Mouse (Mus musculus) left cerebral cortex, adult 2 months (tissue): Measurements from ENCODE around the gene Slc25a33. TPM values are rescaled to one million over a fixed set of nuclear protein-coding genes. Genes with fewer than 3 reads are reported as not detected.

Experiments used
- DNase-seq, 2 experiments: peaks; one replicate each; pipeline ENCODE4 v3.0.0; 2021 to 2022; ENCODE audit warnings: low spot score in 2 of 2, mixed read lengths in 1 of 2; ENCODE audit errors: extremely low spot score in 1 of 2
- H3K27ac ChIP-seq: fragments of 200-600 bp; 2 replicates; pipeline ENCODE4 v1.8.1; 2022
- H3K4me3 ChIP-seq: fragments of 200-600 bp; 2 replicates; pipeline ENCODE4 v1.8.1; 2022
- CTCF ChIP-seq: fragments of 200-600 bp; IDR thresholded peaks from 2 replicates; pipeline ENCODE4 v1.8.1; 2022; ENCODE audit warnings: antibody characterized with exemption, mild to moderate bottlenecking, moderate library complexity
- intact Hi-C: fragments of 180-260 bp; cut with DNase I; formaldehyde crosslinking; loops from one replicate; pipeline ENCODE4 v1.15.1; 2025
- total RNA-seq, 2 experiments: library from RNA; stranded (reverse); gene quantifications; 2 replicates each; pipeline ENCODE4 v1.2.3; 2021

The Slc25a33 gene
- total RNA-seq, 2 experiments from 2014 or later, result 25.9 to 30.2 TPM

DNA sequence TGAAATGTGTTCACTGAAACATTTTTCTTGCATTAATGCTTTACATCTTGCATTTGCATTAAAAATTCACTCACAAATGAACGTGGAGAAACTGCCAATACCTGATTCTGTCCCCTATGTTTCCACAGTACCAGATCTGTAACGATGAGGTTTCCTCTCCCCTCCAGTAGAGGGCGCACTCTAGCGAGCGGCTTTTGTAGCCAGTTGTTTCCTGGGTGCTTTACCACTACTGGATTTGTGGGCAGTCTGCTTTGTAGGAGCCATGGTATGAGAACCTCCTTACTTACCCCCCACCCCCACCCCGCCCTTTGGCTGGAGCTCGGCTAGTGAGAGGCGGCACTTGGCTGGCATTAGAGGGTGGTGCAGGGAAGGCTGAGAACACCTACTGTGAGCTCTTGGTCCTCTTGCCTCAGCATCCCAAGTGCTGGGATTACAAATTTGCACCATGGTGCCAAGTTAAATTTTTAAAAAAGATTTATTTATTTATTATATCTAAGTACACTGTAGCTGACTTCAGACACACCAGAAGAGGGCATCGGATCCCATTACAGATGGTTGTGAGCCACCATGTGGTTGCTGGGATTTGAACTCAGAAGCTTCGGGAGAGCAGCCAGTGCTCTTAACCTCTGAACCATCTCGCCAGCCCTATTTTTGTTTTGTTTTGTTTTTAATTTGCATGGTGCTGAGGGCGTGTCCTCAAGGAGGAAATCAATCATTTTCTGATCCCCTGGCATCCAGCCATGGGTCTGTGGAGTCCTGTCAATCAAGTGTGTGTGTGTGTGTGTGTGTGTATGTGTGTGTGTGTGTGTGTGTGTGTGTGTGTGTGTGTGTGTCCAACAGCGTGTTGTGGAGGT, 19.3 kb upstream of the Slc25a33 start:
- intact Hi-C loops, result loop anchor here (2.0 kb wide), 1 partner anchor 41 kb away; no protein-coding TSS in a partner anchor
- Histone ChIP-seq H3K27ac (no peak overlapping the region), H3K4me3 (no peak overlapping the region)
- peak; percentile 70 for TF ChIP-seq CTCF
- peak in 1 of 2 experiments; percentile 46 for DNase-seq

DNA sequence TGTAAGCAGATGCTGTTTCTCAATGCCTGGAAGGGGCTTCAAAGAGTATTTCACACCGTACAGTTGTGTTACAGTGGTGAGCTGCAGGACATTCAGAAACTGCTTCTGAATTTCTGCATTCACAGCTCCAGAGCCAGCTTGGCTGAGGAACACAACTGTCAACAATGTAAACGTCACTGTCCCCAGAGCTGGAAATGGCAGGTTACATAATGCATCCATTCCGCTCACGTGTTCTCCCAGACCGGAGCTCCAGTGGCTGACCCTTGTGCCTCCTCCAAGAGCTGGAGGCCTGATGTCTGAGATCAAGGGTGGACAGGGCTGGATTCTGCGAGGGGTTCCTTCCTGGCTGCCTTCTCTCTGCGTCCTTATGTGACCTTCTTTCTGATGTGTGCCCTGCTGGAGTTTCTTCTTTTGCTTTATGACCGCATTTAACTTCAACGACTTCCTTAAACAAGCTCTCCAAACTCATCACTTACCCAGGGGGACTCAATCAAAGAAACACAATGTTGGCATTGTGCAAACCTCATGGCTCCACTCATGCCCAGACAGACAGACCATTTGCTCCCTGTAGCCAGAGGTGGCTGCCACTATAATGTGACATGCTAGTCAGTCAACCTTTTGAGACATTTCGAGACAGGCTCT, 18.2 kb upstream of the Slc25a33 start:
- no peak for TF ChIP-seq CTCF
- no peak overlapping the region for H3K4me3 ChIP-seq
- DNase-seq, result no peak
- peak overlapping the region; percentile 72 for H3K27ac ChIP-seq
- intact Hi-C loops, result loop anchor here (1.0 to 2.0 kb wide), 2 partner anchors 18 to 39 kb away; partner anchors contain the start of gene Slc25a33

DNA sequence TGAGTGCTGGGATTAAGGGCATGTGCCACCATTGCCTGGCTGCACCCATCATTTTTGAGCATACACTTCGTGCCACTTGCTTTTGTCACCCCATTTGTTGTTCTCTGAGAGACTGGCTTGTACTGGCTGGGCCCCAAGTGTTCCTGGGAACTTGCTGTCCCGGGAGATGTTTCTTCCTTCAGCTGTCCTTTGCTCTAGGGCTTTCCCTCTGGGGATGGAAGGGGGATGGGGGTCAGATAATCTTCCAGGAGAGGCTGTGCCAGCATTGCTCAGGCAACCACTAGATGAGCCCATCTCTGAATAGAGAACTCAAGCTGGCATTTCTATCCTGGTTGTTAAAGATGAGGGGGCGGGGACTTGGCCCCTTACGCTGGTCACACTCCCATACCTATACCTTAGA, 17.4 kb upstream of the Slc25a33 start:
- DNase-seq, result no peak
- no peak for TF ChIP-seq CTCF
- no peak overlapping the region for H3K4me3 ChIP-seq
- peak overlapping the region; percentile 72; the same call in 1 of the 2 replicates for H3K27ac ChIP-seq
- intact Hi-C loops, result no loop called here

DNA sequence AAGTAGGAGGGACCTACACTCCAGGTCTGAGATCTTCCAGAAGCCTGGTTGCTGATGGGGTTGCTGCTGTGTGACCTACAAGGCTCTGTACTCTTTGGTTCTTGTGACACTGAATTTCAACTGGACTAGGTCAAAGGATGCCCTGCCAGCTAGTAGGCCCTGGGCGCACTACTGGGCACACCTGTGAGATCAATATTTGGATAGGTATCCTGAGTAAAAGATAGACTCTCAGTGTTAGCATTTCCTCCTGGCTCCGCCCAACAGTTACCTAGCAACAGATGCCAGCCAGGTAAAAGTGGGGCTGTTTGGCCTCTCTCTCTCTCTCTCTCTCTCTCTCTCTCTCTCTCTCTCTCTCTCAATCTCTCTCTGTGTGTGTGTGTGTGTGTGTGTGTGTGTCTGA, 16.9 kb upstream of the Slc25a33 start:
- no peak overlapping the region for H3K27ac ChIP-seq
- no peak for TF ChIP-seq CTCF
- H3K4me3 ChIP-seq, result no peak overlapping the region
- DNase-seq, result no peak
- intact Hi-C loops, result no loop called here

DNA sequence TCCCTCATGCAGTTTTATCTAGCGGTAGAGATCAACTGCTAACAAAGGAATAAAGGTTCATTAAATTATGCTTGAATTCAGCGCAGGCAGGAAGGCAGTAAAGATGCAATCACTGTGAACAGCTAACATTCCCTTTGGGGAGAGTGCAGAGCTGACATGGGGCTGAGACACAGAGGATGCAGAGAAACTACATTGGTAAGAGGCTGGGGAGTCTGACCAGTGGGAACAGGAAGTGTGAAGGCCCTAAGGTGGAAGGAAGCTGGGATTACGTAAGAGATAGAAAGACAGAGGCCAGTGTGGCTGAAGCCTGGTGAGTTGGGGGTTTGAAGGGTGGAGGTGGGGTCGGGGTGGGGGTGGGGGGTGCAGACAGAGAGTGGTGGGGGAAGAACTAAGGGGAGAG, 16.5 kb upstream of the Slc25a33 start:
- TF ChIP-seq CTCF, result no peak
- H3K4me3 ChIP-seq, result no peak overlapping the region
- H3K27ac ChIP-seq, result no peak overlapping the region
- DNase-seq, result no peak
- intact Hi-C loops, result no loop called here

DNA sequence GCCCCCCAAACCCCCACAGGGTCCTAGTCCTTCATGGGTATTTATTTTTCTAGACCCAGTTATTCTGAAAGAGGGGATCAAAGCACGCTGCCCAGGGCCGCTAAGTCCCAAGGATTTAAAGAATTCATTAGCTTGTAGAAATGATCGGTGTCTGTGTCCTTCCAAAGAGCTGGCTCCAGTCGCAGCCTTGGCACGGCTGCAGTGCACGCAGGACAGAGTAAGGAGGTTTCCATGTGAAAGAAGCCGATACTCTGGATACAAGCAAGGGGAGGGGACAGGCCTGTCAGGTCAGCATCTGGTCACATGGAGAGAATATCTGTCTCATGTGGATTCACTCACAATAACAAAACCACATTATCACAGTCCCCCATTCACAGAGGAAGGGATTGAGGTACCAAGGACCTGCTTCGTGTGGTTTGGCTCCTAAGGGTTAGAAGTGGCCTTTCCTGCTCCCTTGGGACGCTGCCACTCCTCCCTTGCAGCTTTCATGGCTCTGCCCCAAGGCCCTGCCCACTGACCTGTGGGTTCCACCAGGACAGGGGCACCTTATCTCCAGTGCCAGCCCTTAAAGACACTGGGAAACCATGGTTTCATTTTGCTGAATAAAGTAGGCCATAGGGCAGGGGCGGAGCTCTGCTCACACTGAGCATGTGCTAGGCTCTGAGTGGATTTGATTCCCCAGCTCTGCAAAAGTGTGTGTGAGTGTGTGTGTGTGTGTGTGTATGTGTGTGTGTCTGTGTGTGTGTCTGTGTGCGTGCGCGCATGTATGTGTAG, 15.5 kb upstream of the Slc25a33 start:
- no peak for TF ChIP-seq CTCF
- H3K27ac ChIP-seq, result no peak overlapping the region
- H3K4me3 ChIP-seq, result no peak overlapping the region
- DNase-seq, result no peak
- intact Hi-C loops, result no loop called here

DNA sequence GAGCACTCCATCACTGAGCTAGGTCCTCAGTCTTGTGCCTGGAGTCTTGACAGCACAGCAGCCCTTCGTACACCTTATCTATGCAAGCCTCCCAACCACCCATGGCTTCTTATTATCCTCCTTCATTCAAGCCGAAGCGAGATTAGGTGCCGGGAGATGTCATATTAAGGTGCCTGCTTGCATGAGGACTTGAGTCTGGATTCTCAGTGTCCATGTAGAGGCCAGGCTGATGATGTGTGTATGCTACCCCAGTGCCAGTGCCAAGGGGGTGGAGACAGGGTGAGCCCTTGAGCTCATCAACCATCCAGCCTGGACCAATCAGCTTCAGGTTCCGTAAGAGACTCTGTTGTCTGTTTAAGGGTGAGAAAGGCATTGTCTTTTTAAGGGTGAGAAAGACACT, 10.8 kb upstream of the Slc25a33 start:
- no peak overlapping the region for H3K27ac ChIP-seq
- intact Hi-C loops, result no loop called here
- no peak for DNase-seq
- H3K4me3 ChIP-seq, result no peak overlapping the region
- TF ChIP-seq CTCF, result no peak

DNA sequence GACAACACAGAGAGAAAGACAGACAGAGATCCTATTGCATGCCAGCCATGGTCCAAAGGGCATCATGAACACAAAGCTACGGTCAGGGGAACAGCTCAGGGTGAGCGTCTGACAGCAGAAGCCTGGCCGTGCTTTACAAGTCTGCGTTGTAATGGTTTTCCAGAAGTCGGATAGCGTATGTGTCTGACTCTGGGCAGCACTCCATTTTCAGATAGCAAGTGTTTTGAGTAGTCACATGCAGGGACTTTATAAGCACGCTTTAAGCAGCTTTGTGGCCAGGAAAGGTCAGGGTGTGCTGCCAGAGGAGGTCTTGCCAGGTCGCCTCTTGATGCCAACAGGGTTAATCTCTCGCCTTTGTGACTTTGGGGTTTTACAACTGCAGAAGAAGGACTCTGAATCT, 10.3 kb upstream of the Slc25a33 start:
- DNase-seq, result no peak

DNA sequence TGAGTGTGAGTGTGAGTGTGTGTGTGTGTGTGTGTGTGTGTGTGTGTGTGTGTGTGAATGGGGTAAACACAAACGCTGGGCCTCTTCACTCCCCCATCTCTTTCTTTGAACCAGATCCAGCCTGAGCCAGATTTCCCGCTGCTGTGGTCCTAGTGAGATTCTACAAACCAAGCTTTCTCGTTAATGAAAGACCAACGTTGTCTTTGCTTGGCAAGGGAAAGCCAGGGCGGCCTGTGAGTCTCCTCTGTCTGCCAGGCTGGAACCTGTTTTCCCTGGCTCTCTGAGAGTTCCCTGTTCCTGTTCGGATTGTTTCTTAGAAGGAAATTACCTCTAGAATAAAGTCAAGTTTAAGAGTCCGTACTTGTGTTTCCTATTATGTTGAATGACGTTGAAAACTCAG, 8.9 kb upstream of the Slc25a33 start:
- TF ChIP-seq CTCF, result no peak

More for the DNA sequence above, 10.3 kb upstream of the Slc25a33 start:
- TF ChIP-seq CTCF, result no peak
- Histone ChIP-seq H3K27ac (no peak overlapping the region), H3K4me3 (no peak overlapping the region)
- intact Hi-C loops, result no loop called here

DNA sequence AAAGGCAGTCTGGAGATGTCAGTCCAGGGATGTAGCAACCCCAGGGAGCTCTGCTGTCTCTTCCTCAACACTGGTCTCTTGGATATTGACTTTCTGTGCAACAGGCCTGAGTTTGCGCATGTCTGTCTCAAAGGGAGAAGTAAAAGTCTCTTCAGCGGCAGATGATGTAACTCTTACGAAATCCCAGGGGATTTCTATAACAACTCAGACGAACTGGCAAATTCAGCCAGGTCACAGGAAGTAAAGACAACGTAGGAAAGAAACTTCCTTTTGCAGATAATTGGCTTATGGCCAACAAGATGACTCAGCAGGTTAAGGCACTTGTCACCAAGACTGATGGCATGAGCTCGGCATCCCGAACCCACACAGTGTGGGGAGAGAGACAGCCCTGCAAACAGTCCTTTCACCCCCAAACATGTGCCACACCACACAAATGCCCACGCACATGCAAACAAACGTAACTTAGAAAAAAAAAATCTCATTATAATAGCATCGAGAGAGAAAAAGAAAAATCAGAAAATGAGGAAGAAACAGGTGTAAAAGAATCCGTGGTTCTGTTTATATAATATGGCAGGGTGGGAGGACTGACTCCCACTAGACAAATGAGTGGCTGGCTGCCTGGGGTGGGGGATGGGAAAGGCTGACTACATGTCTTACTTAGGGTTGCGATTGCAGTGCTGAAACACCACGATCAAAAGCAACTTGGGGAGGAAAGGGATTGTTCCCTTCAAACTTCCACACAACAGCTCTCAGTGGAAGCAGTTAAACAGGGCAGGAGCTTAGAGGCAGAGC, 6.7 kb upstream of the Slc25a33 start:
- intact Hi-C loops, result no loop called here
- no peak overlapping the region for H3K27ac ChIP-seq
- DNase-seq, result no peak
- no peak for TF ChIP-seq CTCF
- no peak overlapping the region for H3K4me3 ChIP-seq

More for the DNA sequence above, 8.9 kb upstream of the Slc25a33 start:
- no peak overlapping the region for H3K4me3 ChIP-seq
- no peak for DNase-seq
- no peak overlapping the region for H3K27ac ChIP-seq
- intact Hi-C loops, result no loop called here

DNA sequence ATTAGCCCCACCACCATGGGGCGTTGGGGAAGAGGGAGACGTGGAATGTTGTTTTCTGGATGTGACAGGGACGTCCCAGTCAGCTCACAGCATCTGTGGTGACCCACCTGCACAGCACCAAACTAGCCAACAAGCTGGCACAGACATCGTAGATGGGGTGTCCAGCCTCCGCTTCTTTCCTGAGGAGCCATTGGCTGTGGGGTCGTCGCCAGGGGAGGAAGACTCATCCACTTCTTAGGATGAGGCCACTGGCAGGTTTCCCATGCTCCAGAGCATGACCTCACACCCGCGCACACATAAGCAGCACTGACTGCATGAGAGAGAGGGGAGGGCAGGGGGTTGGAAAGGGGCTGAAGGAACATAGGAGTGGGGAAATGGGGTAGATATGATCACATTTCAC, 5.9 kb upstream of the Slc25a33 start:
- Histone ChIP-seq H3K27ac (no peak overlapping the region), H3K4me3 (no peak overlapping the region)
- intact Hi-C loops, result no loop called here
- TF ChIP-seq CTCF, result no peak
- no peak for DNase-seq
